Mouse (Mus musculus) left cerebral cortex, adult 2 months (tissue): ENCODE measurements at regions not wholly inside any gene's neighbourhood (a gene's known extent, or its start where the extent isn't known, plus 50 kb on each side); places are given as distances from the start of the nearest gene placed in this dataset.

ENCODE experiments used
- DNase-seq, 2 experiments: peaks; one replicate each; pipeline ENCODE4 v3.0.0; 2021 to 2022; ENCODE audit warnings: low spot score in 2 of 2, mixed read lengths in 1 of 2; ENCODE audit errors: extremely low spot score in 1 of 2
- H3K27ac ChIP-seq: fragments of 200-600 bp; 2 replicates; pipeline ENCODE4 v1.8.1; 2022
- H3K4me3 ChIP-seq: fragments of 200-600 bp; 2 replicates; pipeline ENCODE4 v1.8.1; 2022
- CTCF ChIP-seq: fragments of 200-600 bp; IDR thresholded peaks from 2 replicates; pipeline ENCODE4 v1.8.1; 2022; ENCODE audit warnings: antibody characterized with exemption, mild to moderate bottlenecking, moderate library complexity
- intact Hi-C: fragments of 180-260 bp; cut with DNase I; formaldehyde crosslinking; loops from one replicate; pipeline ENCODE4 v1.15.1; 2025

- no peak overlapping the region for H3K27ac ChIP-seq
- intact Hi-C loops = no loop called here
- DNase-seq = no peak
- TF ChIP-seq CTCF = no peak
- no peak overlapping the region for H3K4me3 ChIP-seq
These were observed 51.4 kb upstream of the Rgmb start for GRCm38 (mm10) chr17:15882245-15882644.
